ENCODE assay signal across 10 mouse cellular contexts in genomic region chr6:108963295-108963694, GRCm38 (mm10).
A peak's percentile ranks its signal among the peaks of the same experiment; 100 is the strongest.
DNase-seq lines count a peak whose midpoint lies in the region; ATAC-seq and TF ChIP-seq lines count a peak whose summit lies in the region.
"Had no signal": no experiment of that assay in that cellular context is flagged by ENCODE, and none has a peak within 500 bp of the region (broad histone marks: within the 10 kb centered on the region; RNA-seq: fewer than 3 reads in every experiment).

No protein-coding gene starts in this region.

- no peaks in the 10 kb centered on the region for H3K27me3 ChIP-seq in cerebellum, adult 2 months (ENCODE audit: control insufficient read depth, insufficient read depth, low read length)
- H3K27me3 ChIP-seq: embryonic facial prominence, embryonic 12.5 days; megakaryocyte, embryonic 14.5 days had no signal

- intact Hi-C loops in left cerebral cortex, postnatal 25 days (cut with DNase I), result loop anchor here (10.0 kb wide), 1 partner anchor 182 kb away; no protein-coding TSS in a partner anchor

- 0% methylated on average over 2 of the region's 2 CpGs for WGBS in cerebellum, adult 2 months

- no peak; the same call in 1 of the 2 replicates for TF ChIP-seq CTCF in cerebellum, adult 2 months (IDR thresholded peaks at IDR 0.05; ENCODE audit: borderline replicate concordance, insufficient read depth, low read depth, low read length)

- TF ChIP-seq POLR2A in cerebellum, adult 2 months (IDR thresholded peaks at IDR 0.05; ENCODE audit: borderline replicate concordance, insufficient read depth, low read length), result no peak

- ATAC-seq in monocyte, adult 5-6 weeks (replicated peaks; ENCODE audit: insufficient number of reproducible peaks, low FRiP score, low TSS enrichment, poor library complexity, severe bottlenecking), result no peak

- H3K4me3 ChIP-seq in cerebellum, adult 2 months (replicated peaks; ENCODE audit: insufficient read depth, low read depth, low read length), result no peak overlapping the region
- H3K4me3 ChIP-seq: embryonic facial prominence, embryonic 12.5 days; megakaryocyte, embryonic 14.5 days had no signal

- no peak overlapping the region for H3K27ac ChIP-seq in cerebellum, adult 2 months (ENCODE audit: insufficient read depth, low read length)
- H3K27ac ChIP-seq: embryonic facial prominence, embryonic 12.5 days had no signal

- peak; percentile 40 for DNase-seq in ovary, postnatal 14 days (ENCODE audit: low spot score)
- no peak for DNase-seq in ovary, adult 18-20 months (ENCODE audit: low spot score)
- DNase-seq in cerebellum, adult 2 months, result peak; percentile 6 to 24
- DNase-seq in forelimb bud, embryonic 11.5 days (ENCODE audit: low read depth, low spot score), result peak; percentile 47
- peak; percentile 53 for DNase-seq in kidney, adult 18-20 months
- peak; percentile 78 to 87 for DNase-seq in left cerebral cortex, postnatal 25 days (ENCODE audit: low spot score in 2 of 2)
- peak; percentile 80 for DNase-seq in retina, embryonic 14.5 days (ENCODE audit: low spot score)

- no peaks in the 10 kb centered on the region for H3K4me1 ChIP-seq in cerebellum, adult 2 months (ENCODE audit: control insufficient read depth, insufficient read depth, low read length)
- H3K4me1 ChIP-seq: embryonic facial prominence, embryonic 12.5 days had no signal
